Mouse (Mus musculus) left cerebral cortex, postnatal 4 days (tissue): ENCODE measurements around the gene Dcst1. TPM values are rescaled to one million over a fixed set of nuclear protein-coding genes. Genes with fewer than 3 reads are reported as not detected.
A peak's percentile ranks its signal among the peaks of the same experiment; 100 is the strongest.

Source experiments
- DNase-seq: peaks from one replicate; pipeline ENCODE4 v3.0.0-alpha.2; 2022
- intact Hi-C: fragments of 180-260 bp; cut with DNase I; formaldehyde crosslinking; loops from one replicate; pipeline ENCODE4 v1.15.1; 2025
- total RNA-seq, 2 experiments: library from RNA; stranded (reverse); gene quantifications; 2 replicates each; pipeline ENCODE4 v1.2.3; 2021

Dcst1 gene
- total RNA-seq, 2 experiments from 2014 or later, result 0.22 to 0.97 TPM

DNA sequence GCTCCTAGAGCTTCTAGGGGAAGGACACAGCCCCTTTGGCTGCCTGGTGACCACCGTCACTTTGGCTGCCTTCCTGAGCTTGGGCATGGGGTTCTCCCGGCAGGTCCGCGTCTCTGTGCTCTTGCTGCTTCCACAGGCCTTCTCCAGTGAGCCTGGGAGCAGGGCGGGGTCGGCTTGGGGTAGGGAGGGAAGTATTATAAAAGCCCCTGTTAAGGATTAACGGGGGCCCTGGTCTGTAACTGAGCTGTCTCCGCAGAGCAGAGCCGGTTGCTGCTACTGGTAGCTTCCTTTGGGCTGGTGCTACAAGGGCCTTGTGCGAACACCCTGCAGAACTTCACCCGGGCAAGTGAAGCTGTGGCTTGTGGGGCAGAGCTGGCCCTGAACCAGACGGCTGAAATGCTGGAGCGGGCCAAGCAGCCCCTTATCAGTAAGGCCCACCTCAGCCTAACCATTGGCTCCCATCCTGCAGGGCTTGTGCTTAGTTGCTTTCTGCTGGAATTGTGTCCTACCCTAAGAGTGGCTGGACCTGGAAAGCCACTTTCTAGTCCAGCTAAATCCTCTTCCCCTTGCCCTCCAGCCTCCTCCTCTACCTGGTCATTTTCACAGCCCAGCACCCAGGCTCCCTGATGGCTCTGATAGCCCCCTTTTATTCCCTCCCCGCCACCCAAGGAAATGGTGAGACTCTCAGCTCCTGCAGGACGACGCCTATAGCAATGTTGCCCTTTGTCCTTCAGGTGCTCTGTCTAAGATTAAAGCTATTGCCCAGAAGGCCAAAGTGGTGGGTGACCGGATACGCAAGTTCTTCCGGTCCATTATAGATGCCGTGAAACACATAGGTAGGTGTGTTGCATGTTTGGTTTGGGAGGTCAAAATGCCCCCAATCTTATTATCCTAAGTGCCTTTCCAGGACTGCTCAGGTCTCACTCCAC is 697 bp upstream of the Dcst1 start:
- intact Hi-C loops, result no loop called here
- DNase-seq, result no peak

DNA sequence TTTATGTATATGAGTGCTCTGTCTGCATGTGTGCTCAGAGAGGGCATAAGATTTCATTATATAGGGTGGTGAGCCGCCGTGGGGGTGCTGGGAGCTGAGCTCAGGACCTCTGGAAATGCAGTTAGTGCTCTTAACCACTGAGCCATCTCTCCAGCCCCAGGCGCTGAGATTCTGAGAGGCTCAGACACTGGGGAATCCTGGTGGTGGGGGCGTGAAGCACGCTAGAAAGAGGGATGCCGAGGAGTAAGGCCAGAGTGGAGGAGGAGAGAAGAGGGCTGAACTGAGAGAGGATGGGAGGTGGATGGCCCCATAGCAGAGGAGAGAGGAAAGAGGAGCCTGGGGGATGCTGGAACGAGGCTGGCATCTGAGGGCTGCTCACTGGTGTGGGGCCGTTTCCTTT is 422 bp downstream of the Dcst1 start:
- no peak for DNase-seq
- intact Hi-C loops, result no loop called here

DNA sequence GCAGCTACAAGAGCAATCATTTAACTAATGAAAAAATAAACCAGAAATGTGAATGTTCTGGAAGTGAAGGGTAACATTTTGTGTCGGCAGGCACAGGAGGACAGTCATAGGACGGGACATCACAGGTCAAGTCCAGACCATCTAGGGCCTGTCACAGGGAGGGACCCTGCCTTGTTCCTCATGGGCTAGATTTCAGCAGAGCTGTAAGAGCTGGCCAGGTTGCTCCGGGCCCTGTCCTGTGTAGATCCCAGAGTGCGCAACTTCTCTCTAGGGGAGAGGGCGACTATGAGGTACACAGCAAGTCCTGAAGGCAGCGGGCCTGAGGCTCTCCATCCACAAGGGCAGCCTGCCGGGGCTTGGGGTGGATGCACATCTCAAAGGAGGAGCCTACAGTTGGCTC is 3.4 kb downstream of the Dcst1 start, which contains the start of gene Dcst2:
TSS of gene Dcst2 (plus strand) at position 301 of the 400 bp plus-strand sequence.
- DNase-seq, result no peak
- intact Hi-C loops, result no loop called here

DNA sequence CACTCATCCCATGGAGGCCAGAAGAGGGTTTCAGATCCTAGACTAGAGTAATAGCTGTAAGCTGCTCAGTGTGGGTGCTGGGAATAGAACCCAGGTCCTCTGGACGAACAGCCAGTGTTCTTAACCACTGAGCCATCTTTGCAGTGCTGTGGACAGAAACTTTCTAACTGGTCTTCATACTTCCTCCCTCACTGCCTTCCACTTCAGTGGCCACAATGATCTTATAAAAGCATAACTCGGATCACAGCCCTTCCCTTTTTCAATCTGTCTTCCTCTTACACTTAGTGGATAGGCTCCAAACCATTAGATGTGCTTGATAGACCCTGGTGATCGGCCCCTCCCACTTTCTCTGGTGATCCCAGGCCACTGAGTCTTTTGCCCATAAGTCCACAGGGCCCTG is 4.8 kb downstream of the Dcst1 start:
- DNase-seq, result no peak
- intact Hi-C loops, result no loop called here

DNA sequence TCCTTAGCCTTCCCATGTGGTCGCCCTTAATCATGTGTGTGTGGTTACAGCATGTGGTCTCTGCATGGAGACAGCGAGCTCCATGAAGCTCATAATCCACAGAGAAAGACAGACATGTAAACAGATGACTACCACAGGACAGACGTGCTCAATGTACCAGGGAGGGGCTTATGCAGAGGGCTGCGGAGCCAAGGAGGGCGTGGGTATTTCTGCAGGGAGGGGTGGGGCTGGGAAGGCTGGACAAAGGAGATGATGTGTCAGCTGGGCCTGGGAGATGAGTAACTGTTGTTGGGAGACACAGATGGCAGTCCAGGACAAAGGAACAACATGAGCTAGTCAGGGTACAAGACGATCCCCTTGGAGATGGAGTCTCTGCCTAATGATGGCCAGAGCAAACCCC is 5.4 kb downstream of the Dcst1 start:
- intact Hi-C loops, result no loop called here

DNA sequence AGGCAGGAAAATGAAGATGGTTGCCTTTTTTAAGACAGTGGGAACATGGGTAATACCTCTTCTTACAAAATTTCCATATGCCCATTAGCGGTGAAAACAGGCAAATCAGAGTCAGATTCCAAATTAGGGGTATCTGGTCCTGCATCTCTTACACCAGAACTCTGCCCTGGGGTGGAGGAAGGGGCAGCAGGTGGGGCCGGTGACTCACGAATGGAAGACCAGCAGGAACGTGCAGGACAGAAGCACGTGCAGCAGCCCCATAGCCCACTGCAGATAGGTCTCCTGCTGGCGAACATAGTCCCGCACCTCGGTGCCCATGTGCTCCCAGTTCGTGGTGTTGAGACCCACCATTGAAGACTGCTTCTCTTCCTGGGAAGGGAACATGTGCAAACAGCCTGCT is 9.0 kb downstream of the Dcst1 start:
- DNase-seq, result no peak
- intact Hi-C loops, result no loop called here

More for the DNA sequence above, 5.4 kb downstream of the Dcst1 start:
- DNase-seq, result no peak

DNA sequence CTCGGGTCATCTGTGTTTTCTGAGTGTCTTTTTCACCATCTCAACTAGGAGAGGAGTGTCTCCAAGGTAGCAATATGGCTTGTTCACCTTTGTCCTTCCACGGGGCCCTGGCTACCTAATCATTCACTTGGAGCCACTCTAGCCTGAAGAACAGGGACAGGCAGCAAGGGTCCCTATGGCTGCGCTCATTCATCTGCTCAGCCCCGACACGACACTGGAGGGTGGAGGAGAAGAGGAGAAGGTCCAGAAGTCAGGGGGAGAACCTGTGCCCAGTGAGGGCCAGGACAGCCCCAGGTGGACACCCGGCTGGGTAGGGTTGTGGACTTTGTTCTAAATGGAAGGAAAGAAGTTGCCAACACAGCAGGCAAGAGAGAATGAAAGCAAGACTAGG is 9.5 kb downstream of the Dcst1 start:
- no peak for DNase-seq
- intact Hi-C loops, result no loop called here

DNA sequence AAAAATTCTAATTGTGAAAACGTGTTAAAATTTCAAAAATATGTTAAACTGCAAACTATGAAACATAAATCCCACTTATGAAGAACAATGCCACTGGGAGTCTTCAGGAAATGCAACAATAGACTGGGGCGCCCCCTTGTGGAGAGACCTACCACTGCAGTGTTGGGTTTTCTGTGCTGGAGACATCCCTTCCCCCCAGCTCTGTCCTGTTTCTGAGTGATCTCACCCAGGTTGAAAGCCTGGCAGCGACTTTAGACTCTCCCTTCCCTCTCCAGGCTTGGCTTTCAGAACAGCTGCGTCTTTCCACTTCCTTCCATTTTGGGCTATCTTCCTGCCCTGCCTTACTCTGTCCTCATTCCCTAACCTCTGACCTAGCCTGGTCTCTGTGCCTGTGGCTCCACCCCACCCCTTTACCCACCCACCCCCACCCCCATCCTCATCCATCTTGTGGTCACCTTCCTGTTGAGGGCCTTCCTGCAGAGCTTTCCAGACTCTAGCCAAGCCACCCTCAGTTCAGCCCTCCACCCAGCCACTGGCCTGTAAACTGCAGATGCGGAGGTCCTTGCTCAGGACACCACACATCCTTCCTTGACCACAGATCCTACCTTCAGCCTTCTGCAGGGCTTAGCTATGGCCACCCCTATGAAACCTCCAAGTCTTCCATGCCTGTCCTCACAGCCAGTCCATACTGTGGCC is 10.1 kb downstream of the Dcst1 start:
- intact Hi-C loops, result no loop called here
- peak; percentile 85 for DNase-seq

DNA sequence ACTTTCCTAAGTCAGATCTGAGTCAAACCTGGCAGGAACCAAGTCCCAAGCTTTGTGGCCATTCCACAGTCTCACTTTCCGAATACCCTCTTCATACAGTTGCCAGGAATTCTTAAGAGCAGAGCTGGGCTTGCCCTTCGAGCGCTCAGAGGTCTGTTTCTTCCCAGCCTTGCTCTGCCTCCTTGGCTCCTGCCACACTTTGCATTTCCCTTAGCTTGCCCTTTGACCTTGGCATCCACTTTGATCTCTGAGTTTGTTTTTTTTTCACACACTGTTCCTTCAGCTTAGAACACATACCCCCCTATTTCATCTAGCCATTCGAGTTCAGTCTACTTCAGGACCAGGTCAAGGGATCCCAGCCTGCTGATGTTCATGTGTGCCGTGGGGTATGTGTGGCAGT is 13.8 kb downstream of the Dcst1 start:
- no peak for DNase-seq
- intact Hi-C loops, result no loop called here

DNA sequence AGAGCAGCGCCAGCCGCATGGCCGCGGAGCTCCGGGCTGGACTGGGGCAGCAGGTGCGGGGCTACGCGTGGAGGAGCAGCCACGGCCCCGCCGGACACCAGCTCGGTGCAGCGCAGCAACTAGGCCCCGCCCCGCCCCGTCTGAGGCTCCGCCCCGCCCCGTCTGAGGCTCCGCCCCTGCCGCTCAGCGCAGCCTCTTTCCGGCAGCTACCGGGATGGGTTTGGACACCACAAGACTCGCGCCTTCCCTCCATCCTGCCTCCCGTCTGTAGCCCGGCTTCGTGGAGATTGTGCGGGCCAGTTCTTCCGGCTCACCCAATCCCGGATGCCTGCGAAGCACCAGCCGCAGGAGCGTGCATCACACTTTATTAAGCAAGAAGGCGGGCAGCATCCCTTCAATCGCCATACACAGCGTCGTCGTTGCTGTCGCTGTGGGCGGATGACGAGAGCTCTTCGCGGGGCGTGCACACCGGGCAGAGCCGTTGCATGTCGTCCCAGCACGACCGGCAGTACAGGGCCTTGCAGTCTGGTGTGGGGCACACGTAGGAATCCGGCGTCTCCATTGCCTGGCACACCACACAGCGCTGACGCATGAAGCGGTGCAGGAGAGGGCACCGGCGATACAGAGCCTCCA is 15.1 kb downstream of the Dcst1 start, which contains the start of gene Adam15:
TSS of gene Adam15 (minus strand) at position 128 of the 633 bp plus-strand sequence.
- intact Hi-C loops, result no loop called here
- DNase-seq, result peak; percentile 90

DNA sequence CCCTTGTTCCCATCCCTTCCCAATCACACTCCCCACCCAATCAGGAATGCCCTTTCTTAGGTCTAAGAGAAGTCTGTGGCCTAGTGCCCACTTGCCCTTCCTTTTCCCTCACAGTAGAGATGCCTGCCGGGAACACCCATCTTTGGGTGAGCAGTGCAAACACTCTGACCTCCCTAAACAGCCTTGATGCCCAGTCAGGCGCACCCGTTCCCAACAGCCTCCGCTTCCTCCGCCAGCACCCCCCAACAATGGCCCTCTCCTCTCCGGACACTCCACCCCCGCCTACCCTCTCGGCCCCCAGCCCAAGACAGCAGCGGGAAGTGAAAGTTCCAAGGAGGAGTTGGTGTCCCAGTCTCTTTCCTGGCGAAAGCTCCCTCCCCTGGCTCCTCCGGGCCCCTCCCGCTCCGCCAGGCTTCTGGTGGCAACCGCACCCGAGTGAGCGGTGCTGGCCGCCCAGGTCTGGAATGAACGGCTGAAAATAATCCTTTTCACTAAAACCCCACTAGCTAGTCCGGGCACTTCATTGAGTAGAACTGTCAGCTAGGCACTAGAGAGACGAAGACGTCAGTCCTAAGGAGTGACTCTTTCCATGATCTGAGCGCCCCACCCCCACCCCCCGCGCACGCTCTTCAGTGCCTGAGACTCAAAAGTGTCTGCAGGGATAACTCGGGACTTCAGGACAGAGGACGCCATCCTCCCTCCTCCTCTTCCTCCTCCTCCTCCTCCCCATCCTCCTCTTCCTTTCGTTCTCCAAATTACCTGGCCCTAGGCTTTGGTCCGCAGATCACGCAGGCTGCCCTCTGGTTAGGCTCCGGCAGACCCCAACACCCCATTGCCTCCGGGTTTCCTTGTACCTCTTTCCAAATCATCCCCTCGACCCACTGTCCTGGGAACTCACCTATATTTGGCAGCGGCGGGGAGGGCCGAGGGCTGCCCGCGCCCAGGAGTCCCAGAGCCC is 15.9 kb downstream of the Dcst1 start:
- intact Hi-C loops, result no loop called here
- DNase-seq, result no peak

DNA sequence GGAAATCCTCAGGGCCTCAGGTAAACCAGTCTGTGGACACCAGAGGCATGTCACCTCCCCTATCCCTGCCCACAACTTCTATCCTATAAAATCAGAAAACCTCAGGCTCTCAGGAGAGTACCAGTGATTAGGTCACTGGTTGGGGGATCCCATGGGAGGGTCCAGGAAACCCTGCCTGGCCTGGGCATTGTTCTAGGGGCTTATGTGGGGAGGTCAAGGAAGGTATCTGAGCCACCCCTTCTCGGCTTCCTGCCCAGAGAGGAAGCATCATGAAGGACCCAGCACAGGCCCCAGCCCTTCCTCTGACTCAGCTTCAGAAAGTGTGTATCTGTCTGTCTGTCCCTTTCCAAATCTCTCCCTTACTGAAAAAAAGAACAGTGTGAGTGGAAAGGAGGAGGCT is 17.1 kb downstream of the Dcst1 start:
- no peak for DNase-seq
- intact Hi-C loops, result no loop called here

DNA sequence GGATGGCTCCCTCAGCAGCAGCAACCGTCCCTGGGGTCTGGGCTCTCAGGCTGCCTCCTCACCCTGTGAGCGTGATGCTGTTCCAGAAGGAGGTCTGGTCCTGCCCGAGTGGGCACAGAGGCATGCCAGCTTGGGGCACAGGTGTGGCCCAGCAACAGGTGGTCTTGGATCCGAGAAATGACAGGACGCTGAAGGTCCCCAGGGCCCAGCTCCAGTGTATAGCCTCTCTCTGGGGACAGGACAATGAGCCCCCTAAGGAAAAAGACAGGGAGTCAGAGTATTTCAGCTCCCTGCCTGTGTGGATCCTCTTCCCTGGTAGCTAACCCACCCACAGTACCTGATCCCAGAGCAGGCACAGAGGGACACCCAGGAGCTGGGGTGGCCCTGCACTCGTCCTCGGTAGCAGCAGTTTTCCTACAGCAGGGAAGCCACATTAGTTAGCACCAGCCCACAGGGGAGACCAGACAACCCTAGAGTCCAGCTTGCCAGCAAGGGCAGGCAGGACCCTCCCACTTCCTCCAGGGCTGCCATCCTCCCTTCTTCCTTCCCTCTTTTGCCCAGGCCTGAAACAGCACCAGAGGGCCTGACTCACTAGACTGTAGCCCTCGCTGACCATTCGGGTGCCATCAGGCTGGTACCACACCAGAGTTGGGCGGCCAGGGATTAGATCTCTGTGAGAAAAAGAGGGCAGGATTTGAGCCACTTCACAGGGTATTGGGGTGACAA is 18.1 kb downstream of the Dcst1 start:
- no peak for DNase-seq
- intact Hi-C loops, result no loop called here

DNA sequence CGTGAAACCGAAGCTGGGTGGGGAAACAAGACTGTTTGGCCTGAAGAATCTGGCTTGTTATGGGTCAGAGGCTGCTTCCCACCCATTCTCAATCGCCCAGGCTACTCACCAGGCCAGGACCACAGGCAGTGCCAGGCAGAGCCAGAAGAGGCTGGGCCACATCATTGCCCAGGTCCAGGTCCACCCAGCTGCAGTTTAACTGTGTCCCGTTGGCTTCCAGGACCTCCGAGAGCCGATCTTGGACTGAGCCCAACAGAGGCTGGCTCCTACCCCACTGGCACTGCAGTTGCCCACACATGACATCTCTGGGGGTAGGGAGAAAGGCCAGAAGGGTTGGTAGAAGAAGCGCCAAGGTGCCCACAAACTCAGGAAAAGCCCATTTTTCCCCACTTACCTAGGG is 21.8 kb downstream of the Dcst1 start:
- intact Hi-C loops, result no loop called here
- peak; percentile 58 for DNase-seq

DNA sequence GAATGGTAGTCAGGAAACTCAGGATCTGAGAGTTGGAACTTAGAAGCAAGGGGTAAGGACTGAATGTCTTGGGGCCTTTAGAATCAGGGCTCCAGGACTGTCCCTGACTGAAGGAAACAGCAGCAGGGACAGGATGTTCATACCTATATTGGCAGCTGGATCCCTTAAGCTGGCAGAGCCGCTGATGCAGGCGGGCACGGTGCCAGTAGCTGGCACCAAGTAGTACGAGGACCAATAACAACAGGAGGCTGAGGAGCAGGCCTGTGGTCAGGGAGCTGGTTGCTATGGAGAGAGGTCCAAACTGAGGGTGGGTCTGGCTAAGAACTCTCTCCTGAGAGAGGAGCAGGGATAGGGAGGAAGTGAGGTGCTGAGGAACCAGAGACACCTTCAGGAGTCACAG is 23.3 kb downstream of the Dcst1 start:
- intact Hi-C loops, result no loop called here
- DNase-seq, result no peak

DNA sequence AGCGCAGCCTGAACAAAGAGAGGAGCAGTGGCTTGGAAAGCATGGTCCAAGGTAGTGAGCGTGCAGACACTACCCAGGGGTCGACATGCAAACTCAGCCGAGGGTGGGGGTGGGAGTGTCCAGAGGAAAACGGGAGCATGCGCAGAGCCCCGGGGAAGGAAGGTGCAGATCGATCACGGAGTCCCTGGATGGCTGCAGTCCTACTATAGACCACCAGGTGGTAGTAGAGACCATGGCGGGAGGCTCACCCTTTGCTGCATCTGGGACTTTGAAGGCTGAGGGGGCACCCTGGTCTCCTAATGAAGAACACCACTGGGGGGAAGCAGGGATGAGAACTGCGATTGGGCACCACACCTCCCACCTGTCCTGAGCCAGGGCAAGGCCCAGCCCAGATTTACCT is 24.6 kb downstream of the Dcst1 start:
- intact Hi-C loops, result no loop called here
- DNase-seq, result peak; percentile 89

DNA sequence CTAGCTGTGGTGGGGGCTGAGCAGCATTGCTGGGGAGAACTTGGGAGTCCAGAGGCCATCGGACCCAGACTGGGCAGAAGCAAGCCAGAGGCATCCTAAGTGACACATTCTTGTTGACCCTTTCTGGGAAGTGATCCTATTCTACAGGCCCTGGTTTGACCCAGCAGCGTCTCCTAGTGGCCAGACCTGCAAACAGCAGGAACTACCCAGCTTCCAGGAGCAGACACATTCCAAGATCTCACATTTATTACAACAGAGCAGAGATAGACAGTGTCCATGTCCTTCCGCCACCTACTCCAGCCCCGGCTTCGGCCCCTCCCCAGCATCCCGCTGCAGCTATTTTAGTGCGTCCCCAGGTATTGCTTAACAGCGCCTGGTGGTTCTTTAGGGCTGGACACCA is 25.6 kb downstream of the Dcst1 start:
- peak; percentile 78 for DNase-seq
- intact Hi-C loops, result no loop called here

DNA sequence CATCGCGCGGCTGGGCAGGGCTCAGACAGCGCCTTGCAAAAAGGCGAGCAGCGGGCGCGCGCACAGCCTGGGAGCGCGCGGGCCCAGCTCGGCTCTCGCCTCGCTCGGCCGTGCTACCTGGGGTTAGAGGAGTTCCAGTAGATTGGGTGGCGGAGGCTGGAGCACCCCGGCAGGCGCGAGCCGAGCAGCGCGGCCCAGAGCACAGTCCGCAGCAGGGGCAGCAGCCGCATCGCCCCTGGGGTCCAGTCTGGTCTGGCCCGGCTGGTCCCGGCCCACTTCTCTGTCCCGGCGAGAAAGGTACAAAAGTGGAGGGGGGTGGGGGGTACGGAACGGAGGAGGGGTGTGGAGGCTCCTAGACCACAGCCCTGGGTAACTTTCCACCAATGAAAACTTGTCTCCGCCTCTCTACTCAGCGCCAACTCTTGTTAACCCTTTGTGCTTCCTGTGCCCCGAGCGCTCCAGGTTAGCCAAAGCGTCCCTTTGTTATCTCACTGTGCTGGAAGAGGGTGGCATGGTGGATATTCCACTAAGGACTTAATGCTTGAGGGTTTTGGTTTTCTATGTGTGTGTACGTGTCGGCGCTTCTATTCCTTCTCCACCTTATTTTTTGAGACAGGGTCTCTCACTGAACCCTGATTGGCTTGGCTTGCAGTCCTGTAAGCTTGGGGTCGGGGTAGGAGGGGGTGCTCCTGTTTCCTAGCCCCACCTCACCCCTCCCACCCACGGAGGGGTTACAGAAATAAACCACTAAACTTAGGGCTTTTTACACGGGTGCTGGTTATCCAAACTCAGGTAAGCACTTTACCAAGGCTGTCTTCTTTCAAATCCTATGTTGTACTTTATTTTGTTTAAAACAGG is 27.1 kb downstream of the Dcst1 start, which contains the start of gene Efna4:
TSS of gene Efna4 (minus strand) at position 308 of the 858 bp plus-strand sequence.
- intact Hi-C loops, result no loop called here
- peak; percentile 46 for DNase-seq
